Mouse (Mus musculus) liver, postnatal 0 days (tissue): ENCODE results near the gene Otogl.

Experiments
- CTCF ChIP-seq: sonication (generic); IDR thresholded peaks from 2 replicates; pipeline ENCODE4 v1.5.1; 2016; ENCODE audit warnings: antibody characterized with exemption, low read depth
- EP300 ChIP-seq: IDR thresholded peaks from 2 replicates; pipeline ENCODE4 v1.6.1; 2016; ENCODE audit warnings: antibody characterized with exemption, low read depth, mild to moderate bottlenecking

- TF ChIP-seq EP300 (no peak), CTCF (no peak)
Measured at GRCm38 (mm10) chr10:107943859-107944258, 31.9 kb upstream of the Otogl start.
